Mouse (Mus musculus) neutrophil, adult 5-6 weeks (primary cell): Measurements from ENCODE around the gene Cd2bp2. TPM values are rescaled to one million over a fixed set of nuclear protein-coding genes. Genes with fewer than 3 reads are reported as not detected.

Source experiments
- ATAC-seq: fragments of 151-379, 151-347 bp; 2 replicates; pipeline ENCODE4 v1.8.0; 2017; ENCODE audit warnings: mild to moderate bottlenecking, moderate TSS enrichment; ENCODE audit not compliant: insufficient number of reproducible peaks, poor library complexity, low FRiP score, severe bottlenecking; ENCODE audit errors: extremely low read depth
- total RNA-seq: library from RNA; stranded (forward); fragments of 200-1000 nt; gene quantifications from 2 replicates; pipeline ENCODE4 v1.2.3, GENCODE M21; 2017

Cd2bp2 gene
- total RNA-seq, 1 experiment from 2014 or later, result 58.3 TPM

DNA sequence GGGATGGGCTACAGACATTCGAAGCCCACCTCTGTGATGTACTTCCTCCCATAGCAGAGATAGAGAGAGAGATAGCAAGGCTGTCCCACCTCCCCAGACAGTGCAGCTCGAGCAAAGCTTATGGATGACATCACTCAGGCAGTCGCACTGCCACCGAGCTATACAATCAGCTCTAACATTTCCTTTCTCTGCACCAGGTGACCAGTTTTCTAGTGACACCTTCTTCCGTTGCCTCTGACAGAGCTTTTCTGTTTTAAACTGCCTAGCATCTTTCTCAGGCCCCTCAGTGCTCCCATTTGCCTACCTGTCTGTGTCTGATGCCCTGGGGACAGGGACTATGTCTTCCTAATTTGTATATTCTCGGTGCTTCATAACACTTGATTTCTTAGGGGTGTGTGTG lies 24.6 kb upstream of the Cd2bp2 start:
- no peak for ATAC-seq

DNA sequence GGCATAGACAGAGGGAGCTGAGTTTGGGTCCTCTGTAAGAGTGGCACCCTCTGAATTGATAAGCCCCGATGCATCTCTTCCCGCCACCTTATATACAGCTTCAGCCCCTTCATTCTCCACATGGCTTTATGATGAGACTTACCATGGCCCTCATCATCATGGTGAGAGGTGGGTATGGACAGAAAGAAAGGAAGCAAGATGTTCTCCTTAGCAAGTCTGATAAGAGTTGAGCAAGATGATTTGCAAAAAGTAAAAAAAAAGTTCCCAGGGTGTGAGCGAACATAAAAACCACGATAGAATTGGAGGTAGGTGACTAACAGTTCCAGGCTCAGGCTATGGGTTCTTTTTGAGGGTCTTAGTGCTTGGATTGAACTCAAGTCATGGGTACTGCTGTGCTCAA lies 22.8 kb upstream of the Cd2bp2 start:
- no peak for ATAC-seq

DNA sequence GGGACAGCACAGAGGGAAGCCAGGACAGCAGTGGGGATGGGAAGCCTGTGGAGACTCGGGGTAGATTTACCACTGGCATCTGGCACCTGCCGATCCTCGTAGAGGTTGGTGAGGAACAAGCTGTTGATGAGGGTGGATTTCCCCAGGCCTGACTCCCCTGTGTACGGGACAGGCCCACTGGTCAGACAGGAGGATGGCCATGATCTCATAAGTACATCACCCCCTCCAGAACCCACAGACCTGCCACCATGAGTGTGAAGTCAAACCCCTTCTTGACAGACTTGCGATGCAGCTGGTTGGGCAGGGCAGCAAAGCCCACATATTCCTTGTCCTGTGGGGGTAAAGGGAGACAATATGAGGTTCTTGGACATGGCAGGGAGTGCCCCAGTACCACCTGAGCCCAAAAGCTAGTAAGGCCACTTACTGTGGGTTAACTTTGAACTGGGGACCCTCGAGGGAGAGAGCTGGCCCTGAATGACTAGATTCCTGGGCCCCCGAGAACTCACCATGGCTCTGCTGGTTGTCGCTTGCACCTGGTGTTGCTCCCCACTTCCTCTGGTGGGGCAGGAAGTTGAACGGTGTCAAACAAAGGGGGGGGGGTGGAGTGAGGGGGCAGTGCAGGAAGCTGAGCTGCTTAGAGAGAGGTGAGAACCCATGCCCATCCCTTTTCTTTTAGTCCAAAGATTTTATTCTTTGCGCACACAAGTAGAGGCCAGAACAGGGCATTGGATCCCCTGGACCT lies 22.2 kb upstream of the Cd2bp2 start:
- ATAC-seq, result peak; percentile 73

DNA sequence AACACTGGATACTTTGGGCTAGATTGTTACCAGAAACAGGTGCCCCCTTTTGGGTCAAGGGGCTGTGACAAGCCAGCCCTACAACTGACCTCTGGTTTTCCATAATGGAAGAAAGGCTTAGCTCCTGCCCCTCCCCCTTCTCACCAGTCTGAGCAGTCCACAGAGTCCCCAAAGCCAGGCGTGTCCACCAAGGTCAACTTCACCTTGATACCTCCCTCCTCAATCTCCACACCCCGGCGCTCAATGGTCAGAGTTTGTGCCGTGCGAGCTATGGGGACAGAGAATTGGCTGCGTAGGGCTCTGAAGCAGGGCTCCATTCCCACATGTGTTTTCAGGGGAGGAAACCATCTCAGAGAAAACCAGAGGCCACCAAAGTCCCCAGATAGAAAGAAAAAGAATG lies 21.6 kb upstream of the Cd2bp2 start:
- no peak for ATAC-seq

DNA sequence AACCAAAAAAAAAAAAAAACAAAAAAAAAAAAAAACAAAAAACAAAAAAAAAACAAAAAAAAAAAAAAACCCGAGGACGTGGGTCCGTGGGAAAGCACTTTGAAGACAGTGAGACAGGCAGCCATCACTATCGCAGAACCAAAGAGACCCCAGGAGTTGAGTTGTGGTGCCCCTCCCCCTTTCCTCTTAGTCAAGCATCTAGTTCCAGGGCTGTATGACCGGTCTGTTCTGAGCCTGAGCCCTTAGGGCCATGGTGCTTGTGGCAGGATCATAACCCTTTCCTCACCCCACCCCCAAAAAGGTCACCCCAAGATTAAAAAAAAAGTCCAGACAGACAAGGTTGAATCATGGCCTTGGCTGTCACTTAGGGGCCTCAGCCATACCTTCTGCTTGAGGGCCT lies 20.5 kb upstream of the Cd2bp2 start:
- no peak for ATAC-seq

DNA sequence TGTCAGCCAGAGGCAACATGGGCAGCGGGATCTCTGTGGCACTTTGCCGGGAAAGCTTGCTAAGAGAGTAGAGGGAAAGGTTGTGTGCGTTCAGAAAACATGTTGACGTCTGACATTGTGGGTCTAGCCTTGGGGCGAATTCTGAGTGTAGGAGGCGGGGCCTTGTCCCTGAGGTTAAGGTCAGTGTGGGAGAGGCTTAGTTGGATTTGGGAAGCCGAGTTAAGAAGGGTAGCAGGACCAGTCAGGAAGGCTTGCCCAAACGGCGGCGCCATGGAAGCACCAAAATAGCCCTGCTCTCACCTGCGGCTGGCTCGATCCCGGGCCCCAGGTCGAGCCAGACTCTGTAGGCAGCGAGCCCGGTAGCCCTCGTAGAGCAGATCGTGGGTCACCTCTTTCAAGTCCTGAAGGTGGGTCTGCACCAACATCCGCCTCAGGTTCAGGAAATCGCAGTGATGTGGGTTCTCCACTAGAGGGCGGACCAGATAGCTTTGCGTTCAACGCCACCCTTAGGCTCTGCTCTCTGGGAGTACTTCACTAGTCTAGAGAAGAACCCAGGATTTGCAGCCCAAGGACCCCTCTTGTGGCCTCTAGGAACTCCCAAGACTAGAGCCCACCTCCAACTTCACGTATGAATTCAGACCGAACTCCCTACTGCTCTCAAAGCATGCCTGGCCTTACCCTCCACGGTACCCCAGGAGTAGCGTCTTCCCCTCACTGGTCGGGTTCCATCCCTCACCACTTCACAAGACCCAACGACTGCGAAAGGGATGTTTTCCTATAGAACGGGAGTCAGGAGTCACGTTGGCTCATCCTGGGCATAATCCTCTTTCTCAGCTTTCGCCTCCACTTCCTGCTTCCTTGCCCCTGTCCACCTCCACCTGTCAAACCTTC lies 19.4 kb upstream of the Cd2bp2 start:
- peak; percentile 59 for ATAC-seq

DNA sequence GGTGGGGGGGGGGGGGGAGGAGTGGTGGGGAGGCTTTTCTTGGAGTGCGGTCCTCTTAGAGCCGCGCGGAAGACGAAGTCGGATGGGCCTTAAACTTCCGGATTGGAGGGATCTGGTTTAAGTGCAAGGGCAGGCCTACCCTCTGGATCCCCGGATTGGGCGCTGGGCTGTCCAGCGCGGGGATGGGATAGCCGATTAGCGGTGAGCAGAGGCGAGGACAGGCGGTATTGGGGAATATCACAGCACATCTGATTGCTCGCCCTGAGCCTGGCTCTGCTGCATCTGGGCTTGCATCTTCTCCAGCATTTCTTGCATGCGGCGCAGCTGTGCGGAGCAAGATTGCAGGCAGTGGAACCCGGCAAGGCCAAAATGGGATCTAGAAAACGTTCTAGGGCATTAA lies 18.7 kb upstream of the Cd2bp2 start:
- no peak for ATAC-seq

DNA sequence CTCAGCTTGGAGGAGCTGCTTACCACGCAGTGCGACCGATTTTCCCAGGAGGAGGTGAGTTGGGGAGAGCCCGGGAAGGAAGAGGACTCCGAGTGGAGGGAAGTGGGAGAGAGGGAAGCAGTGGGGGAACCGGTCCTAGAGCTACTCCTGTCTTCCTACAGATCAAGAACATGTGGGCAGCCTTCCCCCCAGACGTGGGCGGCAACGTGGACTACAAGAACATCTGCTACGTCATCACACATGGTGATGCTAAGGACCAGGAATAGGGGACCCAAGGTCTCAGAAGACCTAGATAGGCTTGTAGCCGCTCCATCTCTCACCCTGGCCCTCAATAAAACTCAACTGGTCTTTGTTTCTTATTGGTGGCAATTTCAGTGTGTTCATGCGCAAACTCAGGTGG lies 18.1 kb upstream of the Cd2bp2 start:
- no peak for ATAC-seq

DNA sequence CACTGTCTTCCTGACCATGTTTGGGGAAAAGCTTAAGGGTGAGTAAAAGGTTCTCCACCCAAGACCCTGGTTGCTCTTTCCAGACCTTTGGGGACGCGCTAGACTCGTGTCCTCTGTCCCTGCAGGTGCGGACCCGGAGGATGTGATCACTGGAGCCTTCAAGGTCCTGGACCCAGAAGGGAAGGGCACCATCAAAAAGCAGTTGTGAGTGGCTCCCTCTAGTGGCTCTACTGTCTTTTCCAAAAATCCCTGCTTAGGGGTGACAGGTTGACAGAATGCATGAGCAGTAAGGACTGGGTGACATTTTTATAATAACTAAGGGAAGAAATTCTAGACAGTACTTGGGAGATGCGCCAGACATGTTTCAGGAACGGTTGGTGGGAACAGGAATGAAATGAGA lies 17.6 kb upstream of the Cd2bp2 start:
- ATAC-seq, result no peak

DNA sequence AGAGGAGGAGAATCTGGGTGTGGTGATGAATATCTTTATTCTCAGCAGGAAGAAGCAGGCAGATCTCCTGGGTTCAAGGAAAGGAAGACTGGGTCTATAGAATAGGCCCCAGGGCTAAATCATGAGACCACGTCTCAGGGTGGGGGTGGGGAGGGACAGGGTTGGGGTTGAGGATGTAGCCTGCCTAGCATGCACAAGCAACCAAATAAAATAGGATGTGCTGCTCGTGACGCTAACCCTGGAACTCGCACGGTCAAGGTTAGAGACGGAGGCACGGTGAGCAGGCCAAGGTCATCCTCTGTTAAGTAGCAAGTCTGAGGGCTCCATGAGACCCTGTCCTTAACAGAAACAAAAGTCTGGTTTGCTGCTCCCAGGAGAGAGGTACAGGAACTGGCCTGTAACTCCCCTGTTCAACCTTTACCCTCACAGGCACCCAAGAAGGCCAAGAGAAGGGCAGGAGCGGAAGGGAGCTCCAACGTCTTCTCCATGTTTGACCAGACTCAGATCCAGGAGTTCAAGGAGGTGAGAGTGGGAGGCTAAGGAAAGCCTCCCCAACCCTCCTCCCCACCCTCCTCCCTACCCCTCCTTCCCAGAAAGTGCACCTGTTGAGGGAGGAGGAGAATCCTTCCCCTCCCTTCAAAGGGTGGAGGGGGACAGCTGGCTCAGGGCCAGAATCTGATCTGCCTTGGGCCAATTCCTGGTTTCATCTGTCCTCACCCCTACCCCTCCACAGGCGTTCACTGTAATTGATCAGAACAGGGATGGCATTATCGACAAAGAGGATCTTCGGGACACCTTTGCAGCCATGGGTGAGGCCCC lies 16.8 kb upstream of the Cd2bp2 start:
- no peak for ATAC-seq

DNA sequence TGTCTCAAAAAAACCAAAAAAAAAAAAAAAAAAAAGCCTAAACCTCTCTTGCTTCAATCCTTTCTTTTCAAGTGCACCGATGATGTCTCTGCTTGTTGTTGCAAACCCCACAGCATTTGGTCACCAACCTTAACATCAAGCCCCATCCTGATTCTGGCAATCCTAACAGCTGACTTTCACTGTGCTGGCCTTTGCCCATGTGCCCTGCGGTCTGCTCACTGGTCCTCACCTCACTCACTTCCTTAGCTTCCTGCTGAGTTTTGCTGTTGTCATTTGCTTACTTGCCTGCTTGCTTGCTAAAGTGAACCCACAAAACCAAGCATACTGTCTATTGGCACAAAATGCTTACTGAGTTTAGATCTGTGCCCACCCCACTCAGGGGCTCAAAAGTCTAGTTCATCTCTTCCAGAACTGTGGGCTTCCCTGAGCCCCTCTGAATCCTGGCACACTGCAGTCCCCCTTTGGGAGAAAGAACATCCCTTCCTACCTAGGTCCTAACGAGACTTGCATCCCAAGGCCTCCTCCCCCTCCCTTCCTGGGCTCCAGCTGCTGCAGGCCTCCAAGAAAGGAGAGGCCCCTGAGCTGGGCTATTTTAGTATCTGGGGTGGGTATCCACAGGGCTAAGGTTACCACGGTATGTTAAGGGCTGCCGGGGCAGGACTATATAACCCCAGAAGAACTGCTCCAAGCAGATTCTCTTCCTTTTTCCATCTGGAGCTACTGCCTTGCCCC lies 15.3 kb upstream of the Cd2bp2 start:
- no peak for ATAC-seq

DNA sequence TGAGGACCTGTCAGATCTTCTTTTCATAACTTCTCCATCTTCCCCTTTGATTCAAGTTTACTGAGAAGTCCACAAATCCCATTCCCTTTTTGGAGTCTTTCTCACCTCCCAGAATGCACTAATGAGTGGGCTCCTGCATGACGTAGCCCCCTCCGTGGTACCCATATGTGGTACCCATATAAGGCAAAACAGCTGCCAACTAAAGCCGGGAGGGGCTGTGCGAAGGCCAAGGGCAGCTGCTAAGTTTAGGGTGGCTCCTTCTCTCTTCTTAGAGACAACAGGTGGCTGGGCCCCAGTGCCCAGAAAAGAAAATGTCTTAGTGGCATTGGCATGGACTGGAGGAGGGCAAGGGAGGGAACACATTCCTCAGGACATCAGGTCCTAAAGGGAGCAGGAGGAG lies 14.4 kb upstream of the Cd2bp2 start:
- ATAC-seq, result no peak

DNA sequence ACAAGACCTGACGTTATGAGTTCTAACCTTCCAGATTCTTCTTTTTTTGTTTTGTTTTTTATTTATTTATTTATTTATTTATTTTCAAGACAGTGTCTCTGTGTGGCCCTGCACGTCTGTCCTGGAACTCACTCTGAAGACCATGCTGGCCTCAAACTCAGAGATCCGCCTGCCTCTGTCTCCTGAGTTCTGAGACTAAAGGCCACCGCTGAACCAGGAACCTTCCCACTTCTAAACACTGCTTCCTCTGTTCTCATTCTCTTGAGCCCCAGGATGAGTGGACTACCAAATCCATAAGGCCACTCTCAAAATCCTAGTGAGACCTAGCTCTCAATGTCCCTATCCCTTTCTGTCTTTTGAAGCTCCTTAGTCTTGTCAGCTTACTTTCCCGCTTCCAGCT lies 14.0 kb upstream of the Cd2bp2 start:
- no peak for ATAC-seq

DNA sequence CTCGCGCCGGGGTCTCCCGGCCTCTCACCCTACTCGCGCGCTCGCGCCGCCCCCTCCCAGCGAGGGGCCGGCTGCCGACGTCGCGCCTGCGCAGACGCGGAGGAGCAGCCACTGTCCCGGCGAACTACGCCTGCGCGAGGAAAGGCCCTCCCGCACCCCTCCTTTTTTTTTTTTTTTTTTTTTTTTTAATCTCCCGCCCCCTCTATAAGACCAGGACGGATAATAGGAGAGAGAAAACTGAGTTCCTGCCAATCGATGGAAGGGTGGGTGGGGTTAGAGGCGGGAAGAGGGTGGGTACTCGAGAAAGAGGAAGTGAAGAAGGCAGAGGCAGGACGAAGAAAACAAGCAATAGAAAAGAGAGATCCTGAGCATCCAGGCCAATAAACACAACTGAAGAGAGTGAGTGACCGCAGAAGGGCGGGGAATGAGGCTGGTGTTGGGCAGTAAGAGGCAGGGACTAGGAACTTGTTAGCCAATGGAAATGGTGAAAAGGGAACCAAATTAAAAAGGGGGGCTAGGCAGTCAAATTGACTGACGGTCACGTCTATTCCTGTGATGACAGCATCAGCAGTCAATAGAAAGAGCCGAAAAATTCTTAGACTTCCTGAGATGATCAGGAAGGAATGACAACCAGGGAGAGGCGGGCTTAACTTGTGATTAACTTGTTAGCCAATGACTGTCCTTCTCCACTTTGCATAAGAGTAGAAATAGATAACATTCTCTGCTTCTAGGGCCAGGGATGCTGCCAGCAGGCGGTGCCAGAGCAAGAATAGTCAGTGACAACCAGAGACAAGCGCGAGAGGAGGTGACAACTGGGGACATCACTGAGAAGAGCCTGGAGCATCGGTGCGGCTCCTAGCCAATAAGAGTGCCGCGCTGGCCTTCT lies 12.9 kb upstream of the Cd2bp2 start, which contains the start of gene Mylpf:
TSS of gene Mylpf (plus strand) at position 338 of the 886 bp plus-strand sequence.
- ATAC-seq, result peak; percentile 82

DNA sequence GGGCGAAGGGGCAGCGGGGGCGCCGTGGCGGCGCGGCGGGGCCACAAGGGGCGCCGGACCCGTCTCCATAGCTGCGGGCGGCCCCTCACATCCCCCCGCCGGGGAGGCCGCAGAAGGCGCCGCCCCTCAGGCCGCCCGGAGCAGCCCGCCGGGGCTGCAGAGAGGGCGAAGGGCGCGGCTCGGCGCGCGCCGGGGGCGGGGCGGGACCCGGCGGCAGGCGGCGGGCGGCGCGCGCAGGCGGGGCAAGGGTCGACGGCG lies 12.4 kb upstream of the Cd2bp2 start, which contains the start of gene Tbc1d10b:
TSS of gene Tbc1d10b (minus strand) at position 174 of the 258 bp plus-strand sequence.
- ATAC-seq, result no peak

DNA sequence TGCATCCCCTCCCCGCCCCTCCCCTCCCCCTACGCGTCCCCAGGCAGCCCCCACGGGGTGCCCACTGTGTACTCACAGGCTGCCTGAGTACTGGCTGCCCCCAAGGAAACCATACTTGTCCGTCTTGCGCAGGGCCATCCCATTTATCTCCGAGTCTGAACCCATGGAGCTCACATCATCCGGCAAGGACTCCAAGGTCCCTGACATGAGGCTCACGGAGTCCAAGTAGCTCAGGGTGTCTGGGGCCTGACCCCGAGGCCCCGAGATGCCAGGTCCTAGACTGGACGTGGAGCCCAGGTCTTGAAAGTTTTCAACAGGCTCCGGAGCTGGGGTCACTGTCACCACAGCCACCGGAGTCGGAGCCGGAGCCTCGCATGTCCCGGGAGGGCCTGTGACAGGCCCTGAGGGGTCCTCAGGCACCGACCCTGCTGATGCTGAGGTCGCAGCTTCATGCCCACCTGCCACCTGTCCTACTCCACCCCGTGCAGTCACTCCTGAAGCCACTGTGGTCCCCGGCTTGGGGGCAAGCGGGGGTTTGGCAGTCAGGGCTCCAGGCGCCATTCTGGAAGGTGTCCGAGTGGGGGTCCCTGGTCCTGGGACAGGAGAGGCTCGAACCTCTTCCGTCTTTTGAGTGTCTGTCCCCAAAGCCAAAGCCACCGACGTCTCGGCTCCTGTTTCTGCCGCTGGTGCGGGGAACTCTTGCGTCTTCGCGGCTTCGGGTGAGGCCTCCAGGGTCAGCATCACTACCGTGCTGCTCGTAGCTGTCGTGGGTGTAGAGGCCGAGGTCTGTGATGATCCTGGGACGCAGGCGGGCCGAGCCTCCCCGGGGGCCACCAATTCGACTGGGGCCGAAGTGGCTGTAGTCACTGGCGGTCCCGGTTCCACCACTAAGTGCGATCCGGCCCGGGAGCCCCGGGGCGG lies 11.8 kb upstream of the Cd2bp2 start:
- no peak for ATAC-seq

DNA sequence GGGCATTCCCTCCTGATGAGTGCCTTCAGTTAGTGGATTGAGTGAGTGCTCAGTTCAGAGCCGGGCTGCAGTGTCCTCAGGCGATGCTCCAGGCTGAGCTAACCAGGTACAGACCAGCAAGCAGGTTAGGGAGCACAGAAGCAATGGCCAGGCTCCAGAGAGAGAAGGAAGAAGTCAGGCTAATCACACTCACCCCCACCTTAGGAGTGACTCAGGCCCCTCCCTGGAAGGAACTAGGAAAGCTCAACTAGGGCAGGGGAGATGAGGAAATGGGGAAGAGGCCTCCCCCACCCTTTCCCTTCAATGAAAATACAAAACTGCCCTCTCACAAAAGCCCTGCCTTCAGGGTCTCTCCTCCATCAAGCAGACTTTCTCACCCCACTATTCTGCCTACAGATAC lies 10.8 kb upstream of the Cd2bp2 start:
- no peak for ATAC-seq
